Mouse (Mus musculus): ENCODE measurements around the gene Ptpre.

DNA sequence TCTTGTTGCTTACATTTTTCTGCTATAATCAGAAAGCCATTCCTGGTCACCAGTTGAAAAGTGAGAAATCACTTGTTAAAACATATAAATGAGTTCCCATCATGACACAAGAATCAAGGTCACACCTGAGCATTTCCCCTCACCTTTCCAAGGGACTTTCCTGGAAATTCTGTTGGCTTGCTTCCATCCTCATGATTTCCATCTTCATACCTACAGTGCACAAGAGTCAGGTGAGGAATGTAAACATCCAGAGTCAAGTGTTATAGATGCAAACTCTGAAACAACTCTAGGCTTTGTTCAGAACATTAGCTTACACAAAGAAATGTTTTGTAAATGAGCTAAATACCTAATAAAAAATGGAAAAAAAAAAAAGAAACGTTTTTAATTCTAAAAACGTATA lies 173.4 kb downstream of the Ptpre start:
- TF ChIP-seq POLR2A (IDR thresholded peaks at IDR 0.05; ENCODE audit: control insufficient read depth, extremely low read depth, insufficient read depth, low read length, poor library complexity): no peak
- TF ChIP-seq CTCF (IDR thresholded peaks at IDR 0.05; ENCODE audit: borderline replicate concordance, control insufficient read depth, extremely low read depth, insufficient read depth, low read length, poor library complexity): no peak
